ENCODE assay signal across 25 mouse cellular contexts in the genomic region with DNA sequence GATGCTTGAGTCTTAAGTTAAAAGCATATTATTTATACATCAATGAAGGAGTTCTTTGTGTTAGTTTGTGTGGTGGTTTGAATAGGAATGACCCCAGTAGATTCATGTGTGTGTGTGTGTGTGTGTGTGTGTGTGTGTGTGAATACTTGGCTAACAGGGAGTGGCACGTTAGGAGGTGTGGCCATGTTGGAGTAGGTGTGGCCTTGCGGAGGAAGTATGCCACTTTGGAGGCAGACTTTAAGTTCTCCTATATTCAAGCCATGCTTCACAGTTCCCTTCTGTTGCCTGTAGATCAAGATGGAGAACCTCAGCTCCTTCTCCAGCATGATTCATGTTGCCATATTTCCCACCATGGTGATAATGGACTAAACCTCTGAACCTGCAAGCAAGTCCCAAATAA.
A peak's percentile ranks its signal among the peaks of the same experiment; 100 is the strongest.
DNase-seq lines count a peak whose midpoint lies in the region; ATAC-seq and TF ChIP-seq lines count a peak whose summit lies in the region.
"Had no signal": no experiment of that assay in that cellular context is flagged by ENCODE, and none has a peak within 500 bp of the region (broad histone marks: within the 10 kb centered on the region; RNA-seq: fewer than 3 reads in every experiment).

No protein-coding gene starts in this region.

- intact Hi-C loops in heart, postnatal 14 days (cut with DNase I) = no loop called here

- TF ChIP-seq RAD21 in MEL (IDR thresholded peaks at IDR 0.05; ENCODE audit: low read depth, low read length) = no peak

- H3K79me2 ChIP-seq in MEL (ENCODE audit: control insufficient read depth, insufficient read depth, low read length, poor library complexity) = no peaks in the 10 kb centered on the region

- peak; percentile 42 for DNase-seq in heart, adult 11 months
- DNase-seq in heart, postnatal 14 days = no peak
- peak; percentile 17 for DNase-seq in MEL (ENCODE audit: low read depth, low spot score)
- no peak for DNase-seq in liver, embryonic 14.5 days (ENCODE audit: low read depth in 3 of 3, low spot score in 3 of 3)
- DNase-seq in right cerebral cortex, adult 18-20 months = no peak
- DNase-seq in T-cell, adult 2 months (ENCODE audit: low spot score) = no peak
- DNase-seq in cerebellum, adult 9-10 months = no peak
- DNase-seq: adrenal gland, adult 2 months; adrenal gland, postnatal 10 days; adrenal gland, postnatal 25 days; cerebellum, adult 11 months; cerebellum, adult 18-20 months; cerebellum, adult 8-10 months; cerebellum, postnatal 10 days; cerebellum, postnatal 25 days; embryo, embryonic 11 days had no signal

- H3K4me3 ChIP-seq in MEL (ENCODE audit: control insufficient read depth in 1 of 2, insufficient read depth in 1 of 2, low read depth in 2 of 2, low read length in 2 of 2) = no peak overlapping the region
- no peak overlapping the region for H3K4me3 ChIP-seq in liver, embryonic 12.5 days
- no peak overlapping the region for H3K4me3 ChIP-seq in liver, embryonic 14.5 days (ENCODE audit: insufficient read depth in 1 of 2, low read depth in 2 of 2, low read length in 2 of 2)
- H3K4me3 ChIP-seq: embryonic facial prominence, embryonic 13.5 days; embryonic facial prominence, embryonic 15.5 days; erythroblast, embryonic 14.5 days; forebrain, embryonic 10.5 days; forebrain, embryonic 12.5 days had no signal

- no peaks in the 10 kb centered on the region; a peak in 1 of 4 replicates for H3K27me3 ChIP-seq in MEL (ENCODE audit: control insufficient read depth in 1 of 2, insufficient read depth in 2 of 2, low read length in 2 of 2)
- H3K27me3 ChIP-seq in liver, embryonic 12.5 days (replicated peaks) = no peaks in the 10 kb centered on the region
- no peaks in the 10 kb centered on the region for H3K27me3 ChIP-seq in liver, embryonic 14.5 days (ENCODE audit: control insufficient read depth, insufficient read depth, low read length)
- H3K27me3 ChIP-seq: embryonic facial prominence, embryonic 13.5 days; embryonic facial prominence, embryonic 15.5 days; forebrain, embryonic 12.5 days had no signal

- no peak for TF ChIP-seq EP300 in MEL (IDR thresholded peaks at IDR 0.05; ENCODE audit: low read depth in 1 of 2, low read length in 2 of 2)
- no peak for TF ChIP-seq EP300 in liver, embryonic 14.5 days (IDR thresholded peaks at IDR 0.05; ENCODE audit: low read depth)

- H3K36me3 ChIP-seq in MEL (ENCODE audit: control insufficient read depth in 1 of 2, insufficient read depth in 2 of 2, low read length in 2 of 2) = no peaks in the 10 kb centered on the region
- H3K36me3 ChIP-seq in liver, embryonic 12.5 days = no peaks in the 10 kb centered on the region
- H3K36me3 ChIP-seq in liver, embryonic 14.5 days (replicated peaks; ENCODE audit: control insufficient read depth, insufficient read depth, low read depth) = no peaks in the 10 kb centered on the region
- H3K36me3 ChIP-seq: embryonic facial prominence, embryonic 13.5 days; embryonic facial prominence, embryonic 15.5 days; forebrain, embryonic 10.5 days; forebrain, embryonic 12.5 days had no signal

- H3K4me1 ChIP-seq in MEL (ENCODE audit: control insufficient read depth in 1 of 2, insufficient read depth in 2 of 2, low read length in 2 of 2) = no peaks in the 10 kb centered on the region; a peak in 1 of 4 replicates
- peaks cover 19% of the 10 kb centered on the region for H3K4me1 ChIP-seq in liver, embryonic 12.5 days
- H3K4me1 ChIP-seq in liver, embryonic 14.5 days (replicated peaks; ENCODE audit: control insufficient read depth in 2 of 2, insufficient read depth in 2 of 2, low read length in 1 of 2) = peaks cover 2 to 16% of the 10 kb centered on the region in 2 experiments; a peak in 3 of 4 replicates
- H3K4me1 ChIP-seq: embryonic facial prominence, embryonic 13.5 days; embryonic facial prominence, embryonic 15.5 days; forebrain, embryonic 10.5 days; forebrain, embryonic 12.5 days had no signal

- H3K9ac ChIP-seq in MEL (ENCODE audit: control insufficient read depth, low read depth, low read length, poor library complexity, severe bottlenecking) = no peak overlapping the region
- no peak overlapping the region for H3K9ac ChIP-seq in liver, embryonic 12.5 days
- H3K9ac ChIP-seq in liver, embryonic 14.5 days (replicated peaks) = no peak overlapping the region
- H3K9ac ChIP-seq: embryonic facial prominence, embryonic 13.5 days; embryonic facial prominence, embryonic 15.5 days; forebrain, embryonic 12.5 days had no signal

- H3K9me3 ChIP-seq in MEL (replicated peaks; ENCODE audit: insufficient read depth, low read length) = no peaks in the 10 kb centered on the region
- no peaks in the 10 kb centered on the region for H3K9me3 ChIP-seq in liver, embryonic 12.5 days (replicated peaks)
- no peaks in the 10 kb centered on the region for H3K9me3 ChIP-seq in liver, embryonic 14.5 days (ENCODE audit: control insufficient read depth, low read length)
- H3K9me3 ChIP-seq: embryonic facial prominence, embryonic 13.5 days; embryonic facial prominence, embryonic 15.5 days; forebrain, embryonic 10.5 days; forebrain, embryonic 12.5 days had no signal

- ATAC-seq in liver, embryonic 12.5 days = peak; percentile 69
- peak; percentile 59; the same call in 1 of the 2 replicates for ATAC-seq in liver, embryonic 14.5 days (ENCODE audit: insufficient read depth)
- ATAC-seq: forebrain, embryonic 14.5 days; forebrain, embryonic 16.5 days; Patski had no signal

- no peak overlapping the region for H3K27ac ChIP-seq in MEL (ENCODE audit: control insufficient read depth, low read depth, low read length)
- H3K27ac ChIP-seq in liver, embryonic 12.5 days = no peak overlapping the region
- H3K27ac ChIP-seq in liver, embryonic 14.5 days = no peak overlapping the region
- H3K27ac ChIP-seq: embryonic facial prominence, embryonic 13.5 days; embryonic facial prominence, embryonic 15.5 days; forebrain, embryonic 10.5 days; forebrain, embryonic 12.5 days had no signal

- no peak for TF ChIP-seq POLR2A in MEL (IDR thresholded peaks at IDR 0.05; ENCODE audit: control insufficient read depth in 1 of 2, insufficient read depth in 1 of 2, low read depth in 1 of 2, low read length in 2 of 2, poor library complexity in 1 of 2)

- 62% methylated on average over 2 of the region's 2 CpGs for WGBS in liver, embryonic 12.5 days (ENCODE audit: insufficient replicate concordance)
- WGBS in liver, embryonic 14.5 days (ENCODE audit: insufficient replicate concordance) = 69% methylated on average over 2 of the region's 2 CpGs

- TF ChIP-seq CTCF in MEL (IDR thresholded peaks at IDR 0.05 in 2 of 3, conservative IDR thresholded peaks at IDR 0.05 in 1 of 3; ENCODE audit: control insufficient read depth in 1 of 3, insufficient read depth in 1 of 3, low read depth in 2 of 3, low read length in 3 of 3, poor library complexity in 1 of 3, severe bottlenecking in 1 of 3) = no peak
- no peak for TF ChIP-seq CTCF in liver, embryonic 14.5 days (IDR thresholded peaks at IDR 0.05; ENCODE audit: low read depth)

- H3K4me2 ChIP-seq in liver, embryonic 12.5 days = no peak overlapping the region
- no peak overlapping the region for H3K4me2 ChIP-seq in liver, embryonic 14.5 days (ENCODE audit: low read depth)
- H3K4me2 ChIP-seq: embryonic facial prominence, embryonic 13.5 days; embryonic facial prominence, embryonic 15.5 days; forebrain, embryonic 12.5 days had no signal

TF ChIP-seq in MEL, 35 proteins besides CTCF, POLR2A, EP300 and RAD21:
- TF ChIP-seq ETS1 (IDR thresholded peaks at IDR 0.05; ENCODE audit: low read depth, low read length) = no peak
- TF ChIP-seq USF1 (IDR thresholded peaks at IDR 0.05; ENCODE audit: low read depth, low read length) = no peak
- TF ChIP-seq MYB (IDR thresholded peaks at IDR 0.05; ENCODE audit: low read depth, low read length) = no peak
- TF ChIP-seq POLR2AphosphoS5 (IDR thresholded peaks at IDR 0.05; ENCODE audit: borderline replicate concordance, low read depth, low read length) = no peak
- no peak for TF ChIP-seq CHD2 (IDR thresholded peaks at IDR 0.05; ENCODE audit: low read length)
- TF ChIP-seq HCFC1 (IDR thresholded peaks at IDR 0.05; ENCODE audit: low read depth, low read length) = no peak

Comparison
In these comparisons a context has a peak if more than half of its experiments do, and no peak if none do; other contexts are left out.
1. DNase-seq: peak in heart, adult 11 months (single experiment) and MEL (single experiment); none in heart, postnatal 14 days (0 of 2), liver, embryonic 14.5 days (0 of 3), right cerebral cortex, adult 18-20 months (single experiment), T-cell, adult 2 months (single experiment) and cerebellum, adult 9-10 months (single experiment).